Mouse (Mus musculus) CH12.LX (cell line): ENCODE results near the gene Tm7sf2. TPM values are rescaled to one million over a fixed set of nuclear protein-coding genes. Genes with fewer than 3 reads are reported as not detected.

Source experiments
- DNase-seq: peaks from one replicate; pipeline ENCODE4 v3.0.0-alpha.2; 2013; ENCODE audit errors: extremely low read depth
- H3K27ac ChIP-seq: 2 replicates; pipeline ENCODE4 v1.5.1; 2012; ENCODE audit warnings: low read depth, mild to moderate bottlenecking, control low read depth, moderate library complexity; ENCODE audit not compliant: insufficient read depth
- H3K27me3 ChIP-seq: replicated peaks from 2 replicates; pipeline ENCODE3; 2012; ENCODE audit warnings: inconsistent platforms
- H3K36me3 ChIP-seq, 2 experiments: replicated peaks in 1 of 2; 2 replicates each; pipeline versions ENCODE3 to v1.6.1; 2012; ENCODE audit warnings: inconsistent platforms in 1 of 2, low read length in 1 of 2, mild to moderate bottlenecking in 1 of 2, mixed read lengths in 1 of 2, moderate library complexity in 1 of 2; ENCODE audit not compliant: control insufficient read depth in 1 of 2, insufficient read depth in 1 of 2
- H3K4me1 ChIP-seq, 2 experiments: 2 replicates each; pipeline ENCODE4 v1.6.1; 2012; ENCODE audit warnings: inconsistent platforms in 1 of 2, moderate library complexity in 1 of 2; ENCODE audit not compliant: insufficient read depth in 2 of 2, control insufficient read depth in 1 of 2
- H3K4me2 ChIP-seq: 2 replicates; pipeline ENCODE4 v1.6.1; 2012; ENCODE audit warnings: low read depth, mild to moderate bottlenecking, control low read depth; ENCODE audit not compliant: poor library complexity, insufficient read depth, severe bottlenecking
- H3K4me3 ChIP-seq, 3 experiments: fragments of 150-350 bp in 1 of 3; sonication (generic) in 1 of 3; replicated peaks in 1 of 3; 2 replicates each; pipeline versions ENCODE3 to v1.5.1; 2011 to 2012; ENCODE audit warnings: low read depth in 2 of 3, low read length in 2 of 3, mild to moderate bottlenecking in 2 of 3, moderate library complexity in 2 of 3, control low read depth in 1 of 3, improper control_type of control experiment in 1 of 3, inconsistent platforms in 1 of 3, mixed read lengths in 1 of 3; ENCODE audit not compliant: poor library complexity in 1 of 3
- H3K79me2 ChIP-seq: replicated peaks from 2 replicates; pipeline ENCODE4 v1.6.1; 2012; ENCODE audit warnings: mild to moderate bottlenecking, moderate library complexity; ENCODE audit not compliant: control insufficient read depth, poor library complexity, insufficient read depth, severe bottlenecking; ENCODE audit errors: extremely low read depth
- H3K9ac ChIP-seq: 2 replicates; pipeline ENCODE4 v1.6.1; 2012; ENCODE audit warnings: low read depth, mild to moderate bottlenecking, control low read depth, moderate library complexity; ENCODE audit not compliant: insufficient read depth
- H3K9me3 ChIP-seq: replicated peaks from 2 replicates; pipeline ENCODE3; 2012; ENCODE audit warnings: low read length, inconsistent platforms, mixed read lengths
- BHLHE40 ChIP-seq: IDR thresholded peaks from 2 replicates; pipeline ENCODE4 v1.6.1; 2011; ENCODE audit warnings: mild to moderate bottlenecking, low read depth, low read length, improper control_type of control experiment
- CHD1 ChIP-seq: IDR thresholded peaks from 2 replicates; pipeline ENCODE4 v1.6.1; 2012; ENCODE audit warnings: low read depth, low read length, improper control_type of control experiment, inconsistent platforms
- CHD2 ChIP-seq: IDR thresholded peaks from 2 replicates; pipeline ENCODE4 v1.6.1; 2011; ENCODE audit warnings: low read length, improper control_type of control experiment
- E2F4 ChIP-seq: IDR thresholded peaks from 2 replicates; pipeline ENCODE4 v1.6.1; 2011; ENCODE audit warnings: low read depth, low read length, improper control_type of control experiment; ENCODE audit not compliant: insufficient replicate concordance
- ELF1 ChIP-seq: IDR thresholded peaks from 2 replicates; pipeline ENCODE4 v1.6.1; 2014; ENCODE audit warnings: low read depth, mild to moderate bottlenecking, inconsistent platforms, low read length, improper control_type of control experiment
- EP300 ChIP-seq: IDR thresholded peaks from 2 replicates; pipeline ENCODE4 v1.6.1; 2011; ENCODE audit warnings: low read length, improper control_type of control experiment
- ETS1 ChIP-seq: conservative IDR thresholded peaks from 2 replicates; pipeline ENCODE4 v1.6.1; 2012; ENCODE audit warnings: low read depth, mild to moderate bottlenecking, inconsistent platforms, low read length, improper control_type of control experiment, moderate library complexity
- GABPA ChIP-seq: IDR thresholded peaks from 2 replicates; pipeline ENCODE4 v1.6.1; 2012; ENCODE audit warnings: low read depth, low read length, improper control_type of control experiment, inconsistent platforms; ENCODE audit not compliant: insufficient replicate concordance
- HCFC1 ChIP-seq: IDR thresholded peaks from 2 replicates; pipeline ENCODE4 v1.6.1; 2012; ENCODE audit warnings: low read depth, mild to moderate bottlenecking, inconsistent platforms, low read length, improper control_type of control experiment
- IRF4 ChIP-seq: IDR thresholded peaks from 2 replicates; pipeline ENCODE4 v1.6.1; 2014; ENCODE audit warnings: low read depth, mild to moderate bottlenecking, inconsistent platforms, low read length, improper control_type of control experiment
- JUN ChIP-seq: IDR thresholded peaks from 2 replicates; pipeline ENCODE4 v1.6.1; 2011; ENCODE audit warnings: low read depth, mild to moderate bottlenecking, low read length, improper control_type of control experiment, moderate library complexity; ENCODE audit not compliant: insufficient read depth
- KAT2A ChIP-seq: IDR thresholded peaks from 2 replicates; pipeline ENCODE4 v1.6.1; 2012; ENCODE audit warnings: low read length, improper control_type of control experiment, inconsistent platforms; ENCODE audit not compliant: insufficient replicate concordance
- MAFK ChIP-seq: IDR thresholded peaks from 2 replicates; pipeline ENCODE4 v1.6.1; 2011; ENCODE audit warnings: low read length, improper control_type of control experiment; ENCODE audit not compliant: insufficient replicate concordance
- MAX ChIP-seq: IDR thresholded peaks from 2 replicates; pipeline ENCODE4 v1.6.1; 2011; ENCODE audit warnings: low read length, improper control_type of control experiment
- MAZ ChIP-seq: IDR thresholded peaks from 2 replicates; pipeline ENCODE4 v1.6.1; 2012; ENCODE audit warnings: low read depth, mild to moderate bottlenecking, inconsistent platforms, low read length, improper control_type of control experiment, moderate library complexity
- MEF2A ChIP-seq: IDR thresholded peaks from 2 replicates; pipeline ENCODE4 v1.6.1; 2014; ENCODE audit warnings: low read depth, mild to moderate bottlenecking, inconsistent platforms, low read length, improper control_type of control experiment, borderline replicate concordance
- MXI1 ChIP-seq: IDR thresholded peaks from 2 replicates; pipeline ENCODE4 v1.6.1; 2011; ENCODE audit warnings: mild to moderate bottlenecking, low read depth, low read length, improper control_type of control experiment
- MYC ChIP-seq: IDR thresholded peaks from 2 replicates; pipeline ENCODE4 v1.6.1; 2011; ENCODE audit warnings: low read depth, mild to moderate bottlenecking, improper control_type of control experiment, low read length
- NELFE ChIP-seq: IDR thresholded peaks from 2 replicates; pipeline ENCODE4 v1.6.1; 2011; ENCODE audit warnings: low read depth, low read length, improper control_type of control experiment
- NRF1 ChIP-seq: IDR thresholded peaks from 2 replicates; pipeline ENCODE4 v1.6.1; 2014; ENCODE audit warnings: low read depth, mild to moderate bottlenecking, inconsistent platforms, low read length, improper control_type of control experiment, moderate library complexity
- POLR2A ChIP-seq: IDR thresholded peaks from 2 replicates; pipeline ENCODE4 v1.6.1; 2011; ENCODE audit warnings: low read depth, mild to moderate bottlenecking, improper control_type of control experiment, low read length
- POLR2AphosphoS2 ChIP-seq: IDR thresholded peaks from 2 replicates; pipeline ENCODE4 v1.6.1; 2011; ENCODE audit warnings: low read depth, low read length, improper control_type of control experiment
- RAD21 ChIP-seq: IDR thresholded peaks from 2 replicates; pipeline ENCODE4 v1.6.1; 2011; ENCODE audit warnings: low read depth, mild to moderate bottlenecking, low read length, improper control_type of control experiment, moderate library complexity
- RCOR1 ChIP-seq: conservative IDR thresholded peaks from 2 replicates; pipeline ENCODE4 v1.6.1; 2012; ENCODE audit warnings: low read depth, mild to moderate bottlenecking, inconsistent platforms, low read length, improper control_type of control experiment
- SIN3A ChIP-seq: IDR thresholded peaks from 2 replicates; pipeline ENCODE4 v1.6.1; 2012; ENCODE audit warnings: low read length, improper control_type of control experiment, inconsistent platforms
- TBP ChIP-seq: conservative IDR thresholded peaks from 2 replicates; pipeline ENCODE4 v1.6.1; 2011; ENCODE audit warnings: low read depth, low read length, improper control_type of control experiment
- TCF12 ChIP-seq: IDR thresholded peaks from 2 replicates; pipeline ENCODE4 v1.6.1; 2014; ENCODE audit warnings: low read depth, mild to moderate bottlenecking, inconsistent platforms, low read length, improper control_type of control experiment
- UBTF ChIP-seq: IDR thresholded peaks from 2 replicates; pipeline ENCODE4 v1.6.1; 2012; ENCODE audit warnings: low read depth, mild to moderate bottlenecking, inconsistent platforms, low read length, improper control_type of control experiment, moderate library complexity
- USF2 ChIP-seq: conservative IDR thresholded peaks from 2 replicates; pipeline ENCODE4 v1.6.1; 2011; ENCODE audit warnings: low read depth, low read length, improper control_type of control experiment
- ZKSCAN1 ChIP-seq: IDR thresholded peaks from 2 replicates; pipeline ENCODE4 v1.6.1; 2012; ENCODE audit warnings: low read depth, inconsistent platforms, low read length, improper control_type of control experiment, borderline replicate concordance
- ZMIZ1 ChIP-seq: IDR thresholded peaks from 2 replicates; pipeline ENCODE4 v1.6.1; 2012; ENCODE audit warnings: low read depth, mild to moderate bottlenecking, inconsistent platforms, low read length, improper control_type of control experiment
- ZNF384 ChIP-seq: IDR thresholded peaks from 2 replicates; pipeline ENCODE4 v1.6.1; 2012; ENCODE audit warnings: low read depth, low read length, improper control_type of control experiment, inconsistent platforms
- dilution Hi-C: fragments of 300-500 bp; cut with MboI; formaldehyde crosslinking; loops from 2 replicates; pipeline ENCODE4 v1.14.3; 2020; ENCODE audit warnings: low sequenced_read_pairs; ENCODE audit not compliant: extremely low pct_unique_long_range_greater_than_20kb, extremely low pct_ligation_motif_present
- in situ Hi-C: fragments of 300-500 bp; cut with MboI; formaldehyde crosslinking; loops from 3 replicates; pipeline ENCODE4 v1.14.3; 2019; ENCODE audit warnings: low sequenced_read_pairs, low pct_ligation_motif_present, low pct_unique_long_range_greater_than_20kb, mixed read lengths
- polyA plus RNA-seq: library from polyadenylated mRNA; unstranded; fragments of >175 nt; gene quantifications from 2 replicates; pipeline ENCODE4 v1.2.1, GENCODE M21; 2012; ENCODE audit warnings: low read depth; ENCODE audit not compliant: insufficient read length
- total RNA-seq, 2 experiments: library from RNA; depleted of rRNA; stranded (reverse); fragments of 300-350 nt in 1 of 2; fragments of >200 nt in 1 of 2; gene quantifications; 2 replicates each; pipeline ENCODE4 v1.2.3; 2012 to 2014

Gene Tm7sf2
- total and polyA plus RNA-seq, 3 experiments: 10.8 to 15.1 (median 11.7) TPM

DNA sequence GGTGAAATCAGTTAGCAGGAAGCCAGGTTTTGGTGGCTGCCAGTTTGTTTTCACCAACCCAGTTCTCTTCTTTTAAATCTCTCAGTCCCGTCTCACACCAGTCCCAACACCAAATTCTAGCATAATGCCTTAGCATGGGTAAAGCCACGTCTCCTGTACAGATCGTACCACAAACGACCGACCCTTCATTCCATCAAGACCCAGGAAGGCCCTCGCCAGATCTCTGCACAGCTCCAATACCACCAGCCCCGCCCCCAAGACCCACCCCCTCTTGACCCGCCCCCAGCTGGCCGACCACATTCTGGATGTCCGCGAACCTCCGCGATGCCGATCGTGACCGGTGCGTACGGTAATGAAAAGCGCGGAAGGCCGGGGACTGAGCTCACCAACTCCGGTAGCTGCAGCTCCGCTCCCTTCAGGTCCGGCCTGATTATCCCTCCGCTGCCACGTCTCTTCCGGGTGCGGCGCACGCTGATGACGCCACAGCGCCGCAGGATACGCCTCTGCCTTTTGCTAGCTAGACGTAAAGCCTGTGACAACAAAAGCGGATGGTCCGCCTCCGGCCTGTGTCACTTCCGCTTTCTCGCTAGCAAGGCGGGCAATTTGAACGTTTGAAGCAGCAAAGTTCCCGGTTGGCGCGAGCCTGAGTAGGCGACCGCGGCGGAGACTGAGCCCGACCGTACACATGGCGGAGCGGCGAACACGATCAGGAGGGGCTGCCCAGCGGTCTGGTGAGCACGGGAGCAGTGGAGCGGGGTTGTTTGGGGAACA, 16.5 kb upstream of the Tm7sf2 start, which contains the start of the genes Zfpl1 and Cdca5:
Gene Zfpl1 (minus strand): TSS at position 479 of the 771 bp plus-strand sequence.
Gene Cdca5 (plus strand): TSS at position 506 of the 771 bp plus-strand sequence.
- TF ChIP-seq GABPA (peak; percentile 94), CHD2 (peak; percentile 68; the same call in 1 of the 2 replicates), ZNF384 (peak; percentile 68), MAFK (peak; percentile 30; the same call in 1 of the 2 replicates), BHLHE40 (0 out of 2 replicates have a peak, but pooled peaks have one; percentile 5), ZKSCAN1 (no peak), RCOR1 (0 out of 2 replicates have a peak, but pooled peaks have one; percentile 63), IRF4 (peak; percentile 76), TCF12 (peak; percentile 75), NRF1 (peak; percentile 65; the same call in 1 of the 2 replicates), JUN (no peak), POLR2A (peak; percentile 84), ETS1 (peak; percentile 61), ZMIZ1 (0 out of 2 replicates have a peak, but pooled peaks have one; percentile 47), MAZ (peak; percentile 43; the same call in 1 of the 2 replicates), NELFE (peak; percentile 84), SIN3A (peak; percentile 100), CHD1 (no peak), MYC (peak; percentile 80; the same call in 1 of the 2 replicates), ELF1 (peak; percentile 100), HCFC1 (peak; percentile 98), POLR2AphosphoS2 (0 out of 2 replicates have a peak, but pooled peaks have one; percentile 69), KAT2A (peak; percentile 94), EP300 (no peak), UBTF (no peak), MXI1 (peak; percentile 94), USF2 (no peak), E2F4 (peak; percentile 98), MAX (peak; percentile 79), MEF2A (peak; percentile 78; the same call in 1 of the 2 replicates), TBP (peak; percentile 64; the same call in 1 of the 2 replicates), RAD21 (no peak)
- in situ Hi-C loops: loop anchor here (5.0 kb wide), 1 partner anchor 38 kb away; no protein-coding TSS in a partner anchor
- H3K79me2 ChIP-seq: peaks cover 43% of the 10 kb centered on the region
- DNase-seq: peak; percentile 98
- H3K4me2 ChIP-seq: peak within 1 kb of the TSS; percentile 89
- peak within 1 kb of the TSS; percentile 66; the same call in 1 of the 2 replicates for H3K27ac ChIP-seq
- dilution Hi-C loops: no loop called here
- H3K4me3 ChIP-seq: peak within 1 kb of the TSS; percentile 90 to 98 (median 98)
- peaks cover 4 to 35% of the 10 kb centered on the region in 2 experiments for H3K4me1 ChIP-seq
- peak within 1 kb of the TSS; percentile 94 for H3K9ac ChIP-seq
- peaks cover 58 to 75% of the 10 kb centered on the region in 2 experiments for H3K36me3 ChIP-seq
- H3K27me3 ChIP-seq: no peaks in the 10 kb centered on the region
- no peaks in the 10 kb centered on the region for H3K9me3 ChIP-seq
